Mouse (Mus musculus): Measurements from ENCODE around the gene Mycn.

DNA sequence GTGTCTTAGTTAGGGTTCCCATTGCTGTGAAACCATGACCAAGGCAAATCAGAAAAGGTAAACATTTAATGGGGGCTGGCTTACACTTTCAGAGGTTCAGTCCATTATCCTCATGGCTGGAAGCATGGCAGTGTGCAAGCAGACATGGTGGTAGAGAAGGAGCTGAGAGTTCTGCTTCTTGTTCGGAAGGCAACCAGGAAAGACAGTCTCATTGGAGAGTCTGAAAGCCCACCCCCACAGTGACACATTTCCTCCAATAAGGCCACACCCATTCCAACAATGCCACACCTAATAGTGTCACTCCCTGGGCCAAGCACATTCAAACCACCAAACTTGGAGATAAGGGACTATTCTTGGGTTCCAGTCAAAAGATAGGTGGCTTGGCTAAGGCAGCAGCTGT is 39.3 kb downstream of the Mycn start:
- TF ChIP-seq POLR2A (IDR thresholded peaks at IDR 0.05; ENCODE audit: low read depth, low read length) (no peak), CTCF (IDR thresholded peaks at IDR 0.05; ENCODE audit: borderline replicate concordance, insufficient read depth, low read length) (no peak)

Measured in embryonic fibroblast, embryonic 13.5 days (primary cell).